Mouse (Mus musculus) limb, embryonic 12.5 days (tissue): Measurements from ENCODE around the gene Gcc2. TPM values are rescaled to one million over a fixed set of nuclear protein-coding genes. Genes with fewer than 3 reads are reported as not detected.
A peak's percentile ranks its signal among the peaks of the same experiment; 100 is the strongest.
"Not testable (repeated sequence)": the region's sequence is repeated elsewhere in the genome, so short reads cannot be mapped to it uniquely, and the experiment has no call there.

Source experiments
- ATAC-seq: fragments of 200-750 bp; cut with Nextera tagmentation; 2 replicates; pipeline ENCODE4 v1.8.0; 2017; ENCODE audit warnings: low read depth, moderate TSS enrichment; ENCODE audit not compliant: insufficient number of reproducible peaks, insufficient read depth, low FRiP score, low TSS enrichment
- H3K27ac ChIP-seq: fragments of 300-500 bp; sonication (generic); 2 replicates; pipeline ENCODE4 v1.5.1; 2016; ENCODE audit warnings: mild to moderate bottlenecking, moderate library complexity
- H3K27me3 ChIP-seq: fragments of 300-500 bp; sonication (generic); 2 replicates; pipeline ENCODE4 v1.6.1; 2016; ENCODE audit warnings: mild to moderate bottlenecking, moderate library complexity
- H3K36me3 ChIP-seq: fragments of 300-500 bp; sonication (generic); 2 replicates; pipeline ENCODE4 v1.6.1; 2016; ENCODE audit warnings: mild to moderate bottlenecking, moderate library complexity
- H3K4me1 ChIP-seq: fragments of 300-500 bp; sonication (generic); replicated peaks from 2 replicates; pipeline ENCODE4 v1.6.1; 2016
- H3K4me2 ChIP-seq: fragments of 300-500 bp; sonication (generic); 2 replicates; pipeline ENCODE4 v1.6.1; 2016; ENCODE audit warnings: mild to moderate bottlenecking, moderate library complexity
- H3K4me3 ChIP-seq: fragments of 300-500 bp; sonication (generic); replicated peaks from 2 replicates; pipeline ENCODE4 v1.5.1; 2016; ENCODE audit warnings: mild to moderate bottlenecking
- H3K9ac ChIP-seq: fragments of 300-500 bp; sonication (generic); replicated peaks from 2 replicates; pipeline ENCODE4 v1.6.1; 2016; ENCODE audit warnings: mild to moderate bottlenecking, moderate library complexity
- H3K9me3 ChIP-seq: fragments of 300-500 bp; sonication (generic); 2 replicates; pipeline ENCODE4 v1.6.1; 2016; ENCODE audit warnings: mild to moderate bottlenecking, moderate library complexity
- WGBS: fragments of 180-500 bp; shearing (Covaris S2); methylation state at CpG from one replicate; pipeline ENCODE4 v1.1.7; 2016; 5-methylcytosine and 5-hydroxymethylcytosine counted together
- polyA plus RNA-seq: library from polyadenylated mRNA; unstranded; fragments of >200 nt; fragmentation: Nextera tagmentation; extraction: Ambion mirVana; gene quantifications from 2 replicates; pipeline ENCODE4 v1.2.1, GENCODE M21; 2016

The Gcc2 gene
- polyA plus RNA-seq, 1 experiment from 2014 or later = 71.3 TPM

DNA sequence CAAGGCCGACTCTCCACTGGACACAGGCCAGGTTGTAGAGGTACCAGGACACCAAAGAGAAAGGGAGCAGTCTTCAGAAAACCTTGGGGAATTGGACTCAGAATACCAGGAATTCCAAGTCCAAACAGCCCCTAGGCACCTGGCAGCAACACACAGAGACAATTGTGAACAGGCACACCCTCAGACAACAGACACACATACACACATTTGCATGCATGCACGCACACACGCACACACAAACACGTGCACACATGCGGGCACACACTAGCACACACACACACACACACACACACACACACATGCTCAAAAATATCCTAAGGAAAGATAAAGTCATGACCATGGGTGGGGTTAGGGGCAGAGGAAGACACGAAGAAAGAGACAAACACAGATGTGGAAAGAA lies 34.6 kb upstream of the Gcc2 start:
- Histone ChIP-seq H3K9me3 (peaks cover 7% of the 10 kb centered on the region; the same call in 1 of the 2 replicates), H3K4me1 (no peaks in the 10 kb centered on the region), H3K4me2 (no peak overlapping the region), H3K27me3 (no peaks in the 10 kb centered on the region), H3K9ac (no peak overlapping the region), H3K4me3 (no peak overlapping the region), H3K27ac (no peak overlapping the region), H3K36me3 (no peaks in the 10 kb centered on the region)
- 85% methylated on average over 6 of the region's 6 CpGs for WGBS
- ATAC-seq = no peak

DNA sequence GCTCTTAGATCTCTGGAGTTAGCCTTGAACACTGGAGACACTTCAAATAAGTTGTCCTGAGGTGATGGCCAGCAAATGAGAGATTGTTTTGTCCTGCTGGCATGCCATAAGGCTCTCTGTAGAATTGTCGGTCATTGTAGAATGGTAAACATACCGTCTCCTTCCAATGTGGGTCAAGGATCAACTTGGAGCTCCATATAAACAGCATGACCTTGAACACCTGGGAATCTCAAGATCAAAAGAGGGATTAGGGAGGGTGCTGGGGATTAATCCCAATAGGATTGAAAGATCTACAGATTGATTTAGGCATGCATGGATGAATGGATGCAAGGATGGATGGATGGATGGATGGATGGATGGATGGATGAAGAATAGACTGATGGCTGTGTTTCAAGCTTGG lies 33.7 kb upstream of the Gcc2 start:
- not testable (repeated sequence) for H3K4me2 ChIP-seq, ATAC-seq, H3K27me3 ChIP-seq, H3K9me3 ChIP-seq, H3K4me1 ChIP-seq, H3K4me3 ChIP-seq, H3K27ac ChIP-seq, H3K9ac ChIP-seq, H3K36me3 ChIP-seq
- 90% methylated on average over 2 of the region's 2 CpGs for WGBS

DNA sequence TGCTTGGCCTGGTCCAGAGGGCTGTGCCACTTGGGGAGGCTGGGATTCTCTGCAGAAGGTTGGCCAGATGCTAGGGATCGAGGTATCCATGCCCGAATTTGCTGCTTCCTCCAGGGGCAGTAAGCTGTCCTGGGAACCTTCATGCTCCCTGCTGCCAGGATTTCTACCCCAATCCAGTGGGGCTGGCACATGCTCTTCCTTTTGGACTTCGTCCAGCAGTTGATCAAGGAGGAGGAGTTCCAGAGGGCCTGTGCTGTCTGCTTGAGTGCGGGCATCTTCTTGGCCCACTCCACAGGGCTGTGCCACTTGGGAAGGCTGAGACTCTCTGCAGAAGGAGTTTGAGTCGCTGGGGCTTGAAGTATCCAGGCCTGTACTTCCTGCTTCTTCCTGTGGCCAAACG lies 32.1 kb upstream of the Gcc2 start:
- not testable (repeated sequence) for H3K4me2 ChIP-seq, H3K27me3 ChIP-seq, H3K9me3 ChIP-seq, H3K4me3 ChIP-seq, H3K27ac ChIP-seq, H3K4me1 ChIP-seq, ATAC-seq, H3K9ac ChIP-seq, H3K36me3 ChIP-seq
- WGBS = 79% methylated on average over 4 of the region's 6 CpGs

DNA sequence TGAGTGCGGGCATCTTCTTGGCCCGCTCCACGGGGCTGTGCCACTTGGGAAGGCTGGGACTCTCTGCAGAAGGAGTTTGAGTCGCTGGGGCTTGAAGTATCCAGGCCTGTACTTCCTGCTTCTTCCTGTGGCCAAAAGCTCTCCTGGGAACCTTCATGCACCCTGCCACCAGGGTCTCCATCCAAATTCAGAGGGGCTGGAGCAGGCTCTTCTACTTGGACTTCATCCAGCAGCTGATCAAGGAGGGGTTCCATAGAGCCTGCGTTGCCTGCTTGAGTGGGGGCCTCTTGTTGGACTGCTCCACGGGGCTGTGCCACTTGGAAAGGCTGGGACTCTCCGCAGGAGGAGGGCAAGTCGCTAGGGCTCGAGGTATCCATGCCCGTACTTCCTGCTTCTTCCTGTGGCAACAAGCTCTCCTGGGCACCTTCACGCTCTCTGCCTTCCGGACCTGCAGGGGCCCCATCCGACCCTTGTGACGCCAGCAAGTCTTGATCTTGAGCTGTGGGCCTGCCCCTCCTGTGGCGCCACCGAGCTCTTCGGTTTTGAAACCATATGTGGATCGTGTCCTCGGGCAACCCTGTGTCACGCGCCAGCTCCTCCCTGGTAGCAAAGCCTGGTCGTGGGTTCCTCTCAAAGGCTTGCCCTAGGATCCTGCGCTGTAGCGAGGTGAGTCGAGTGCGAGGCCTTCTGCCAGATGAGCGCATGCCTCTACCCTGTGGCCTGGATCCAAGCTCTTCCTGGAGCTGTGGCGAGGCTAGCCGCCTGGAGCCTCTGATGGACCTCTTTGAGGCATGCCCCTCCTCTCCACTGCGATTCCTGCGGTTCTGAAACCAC lies 31.1 kb upstream of the Gcc2 start:
- not testable (repeated sequence) for H3K4me1 ChIP-seq, H3K4me2 ChIP-seq, ATAC-seq, H3K9ac ChIP-seq, H3K9me3 ChIP-seq, H3K27me3 ChIP-seq, H3K36me3 ChIP-seq, H3K4me3 ChIP-seq, H3K27ac ChIP-seq
- 83% methylated on average over 31 of the region's 31 CpGs for WGBS

DNA sequence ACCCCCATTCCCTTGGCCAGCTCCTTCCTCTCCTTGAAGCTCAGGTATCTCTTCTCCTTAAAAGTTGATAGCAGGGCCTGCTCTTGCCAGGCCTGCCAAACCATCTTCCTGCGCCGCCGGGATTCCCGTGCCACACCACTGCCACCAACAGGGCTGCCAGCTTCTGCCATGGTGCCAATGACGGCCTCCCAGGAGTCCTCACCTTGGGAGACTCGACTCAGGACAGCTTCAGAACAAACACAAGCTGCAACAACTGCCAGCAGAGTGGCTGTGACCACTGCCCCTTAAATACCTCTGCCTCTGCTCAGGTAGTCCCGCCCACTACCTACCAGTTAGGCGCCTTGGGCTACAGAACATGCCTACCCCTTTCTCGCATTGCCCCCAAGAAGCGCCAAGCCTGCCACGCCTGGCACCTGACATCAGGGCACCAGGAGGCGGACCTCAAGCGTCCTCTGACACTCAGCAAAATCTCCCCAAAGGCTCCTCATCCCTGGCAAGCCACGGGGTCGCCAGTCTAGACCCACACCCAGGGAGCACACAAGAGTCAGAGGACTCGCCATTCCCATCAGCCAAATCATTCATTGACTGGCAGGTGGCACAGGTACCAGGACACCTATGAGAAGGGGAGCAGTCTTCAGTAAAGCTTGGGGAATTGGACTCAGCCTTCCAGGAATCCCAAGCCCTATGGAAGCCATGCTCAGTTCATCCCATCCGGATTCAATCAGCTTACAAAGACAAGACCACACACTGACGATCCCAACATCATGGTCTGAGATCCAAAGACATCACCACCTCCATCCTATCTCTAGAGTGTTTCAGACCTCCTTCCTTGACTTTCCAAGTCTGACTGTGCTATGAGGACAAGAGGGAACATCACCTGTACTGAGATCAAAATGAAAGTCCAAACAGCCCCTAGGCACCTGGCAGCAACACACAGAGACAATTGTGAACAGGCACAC lies 30.2 kb upstream of the Gcc2 start, which contains the start of gene AW822073:
TSS of gene AW822073 (minus strand) at position 104 of the 959 bp plus-strand sequence.
- not testable (repeated sequence) for H3K9me3 ChIP-seq, H3K9ac ChIP-seq, H3K4me2 ChIP-seq, H3K36me3 ChIP-seq, H3K4me3 ChIP-seq, H3K27ac ChIP-seq, H3K27me3 ChIP-seq, ATAC-seq, H3K4me1 ChIP-seq
- 85% methylated on average over 18 of the region's 18 CpGs for WGBS

DNA sequence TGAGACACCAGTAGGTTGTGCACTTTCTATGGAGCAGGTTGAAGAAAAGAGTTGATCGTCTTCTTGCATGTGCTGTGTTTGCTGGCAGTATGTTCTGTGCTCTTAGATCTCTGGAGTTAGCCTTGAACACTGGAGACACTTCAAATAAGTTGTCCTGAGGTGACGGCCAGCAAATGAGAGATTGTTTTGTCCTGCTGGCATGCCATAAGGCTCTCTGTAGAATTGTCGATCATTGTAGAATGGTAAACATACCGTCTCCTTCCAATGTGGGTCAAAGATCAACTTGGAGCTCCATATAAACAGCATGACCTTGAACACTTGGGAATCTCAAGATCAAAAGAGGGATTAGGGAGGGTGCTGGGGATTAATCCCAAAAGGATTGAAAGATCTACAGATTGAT lies 28.9 kb upstream of the Gcc2 start:
- H3K36me3 ChIP-seq, H3K4me1 ChIP-seq, H3K4me2 ChIP-seq, H3K9me3 ChIP-seq, ATAC-seq, H3K27ac ChIP-seq, H3K4me3 ChIP-seq, H3K9ac ChIP-seq, H3K27me3 ChIP-seq: not testable (repeated sequence)
- WGBS = 75% methylated on average over 4 of the region's 4 CpGs

DNA sequence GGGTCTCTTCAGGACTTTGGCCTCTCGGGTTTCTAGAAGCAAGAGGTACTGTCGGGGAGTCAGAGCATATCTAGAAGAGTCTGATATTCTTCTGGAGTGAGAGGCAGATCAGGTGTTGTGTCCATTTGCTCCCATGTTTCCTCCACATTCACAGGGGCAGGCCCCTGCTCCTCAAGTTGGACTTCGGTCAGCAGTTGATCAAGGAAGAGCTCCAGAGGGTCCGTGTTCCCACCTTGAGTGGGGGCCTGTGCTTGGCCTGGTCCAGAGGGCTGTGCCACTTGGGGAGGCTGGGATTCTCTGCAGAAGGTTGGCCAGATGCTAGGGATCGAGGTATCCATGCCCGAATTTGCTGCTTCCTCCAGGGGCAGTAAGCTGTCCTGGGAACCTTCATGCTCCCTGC lies 27.5 kb upstream of the Gcc2 start:
- peaks cover 16% of the 10 kb centered on the region for H3K9me3 ChIP-seq
- not testable (repeated sequence) for H3K4me1 ChIP-seq, ATAC-seq, H3K4me2 ChIP-seq, H3K27me3 ChIP-seq, H3K4me3 ChIP-seq, H3K9ac ChIP-seq, H3K36me3 ChIP-seq, H3K27ac ChIP-seq
- 82% methylated on average over 3 of the region's 6 CpGs for WGBS

DNA sequence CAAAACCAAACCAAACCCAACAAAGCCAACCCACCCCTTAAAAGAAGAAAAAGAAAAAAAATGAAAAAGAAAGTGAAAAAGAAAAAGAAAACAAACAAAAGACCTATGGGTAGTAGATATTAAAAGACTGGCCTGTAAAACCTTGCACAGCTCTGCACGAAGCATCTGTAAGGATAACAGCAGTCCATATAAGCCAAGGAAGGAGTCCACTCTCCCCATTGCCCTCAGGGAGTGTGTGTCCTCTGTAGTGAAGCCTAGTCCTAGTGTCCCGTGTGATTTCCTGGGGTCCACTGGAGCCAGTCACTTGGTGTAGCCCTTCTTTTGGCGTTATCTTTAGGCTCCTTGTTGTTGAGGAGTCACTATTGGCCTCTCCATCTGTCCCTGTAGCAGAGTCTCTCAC lies 25.3 kb upstream of the Gcc2 start:
- peaks cover 19% of the 10 kb centered on the region for H3K9me3 ChIP-seq
- not testable (repeated sequence) for H3K36me3 ChIP-seq, H3K27ac ChIP-seq, ATAC-seq, H3K4me1 ChIP-seq, H3K9ac ChIP-seq, H3K27me3 ChIP-seq, H3K4me3 ChIP-seq, H3K4me2 ChIP-seq
- 58% methylated on average over 3 of the region's 3 CpGs for WGBS

DNA sequence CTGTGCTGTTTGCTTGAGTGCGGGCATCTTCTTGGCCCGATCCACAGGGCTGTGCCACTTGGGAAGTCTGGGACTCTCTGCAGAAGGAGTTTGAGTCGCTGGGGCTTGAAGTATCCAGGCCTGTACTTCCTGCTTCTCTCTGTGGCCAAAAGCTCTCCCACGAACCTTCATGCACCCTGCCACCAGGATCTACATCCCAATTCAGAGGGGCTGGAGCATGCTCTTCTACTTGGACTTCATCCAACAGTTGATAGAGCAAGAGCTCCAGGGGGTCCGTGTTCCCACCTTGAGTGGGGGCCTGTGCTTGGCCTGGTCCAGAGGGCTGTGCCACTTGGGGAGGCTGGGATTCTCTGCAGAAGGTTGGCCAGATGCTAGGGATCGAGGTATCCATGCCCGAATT lies 24.2 kb upstream of the Gcc2 start:
- H3K27me3 ChIP-seq, H3K27ac ChIP-seq, H3K36me3 ChIP-seq, H3K4me3 ChIP-seq, H3K4me2 ChIP-seq, H3K4me1 ChIP-seq, H3K9ac ChIP-seq: not testable (repeated sequence)
- WGBS = 80% methylated on average over 5 of the region's 7 CpGs
- H3K9me3 ChIP-seq = peaks cover 26% of the 10 kb centered on the region
- ATAC-seq = peak; percentile 34

DNA sequence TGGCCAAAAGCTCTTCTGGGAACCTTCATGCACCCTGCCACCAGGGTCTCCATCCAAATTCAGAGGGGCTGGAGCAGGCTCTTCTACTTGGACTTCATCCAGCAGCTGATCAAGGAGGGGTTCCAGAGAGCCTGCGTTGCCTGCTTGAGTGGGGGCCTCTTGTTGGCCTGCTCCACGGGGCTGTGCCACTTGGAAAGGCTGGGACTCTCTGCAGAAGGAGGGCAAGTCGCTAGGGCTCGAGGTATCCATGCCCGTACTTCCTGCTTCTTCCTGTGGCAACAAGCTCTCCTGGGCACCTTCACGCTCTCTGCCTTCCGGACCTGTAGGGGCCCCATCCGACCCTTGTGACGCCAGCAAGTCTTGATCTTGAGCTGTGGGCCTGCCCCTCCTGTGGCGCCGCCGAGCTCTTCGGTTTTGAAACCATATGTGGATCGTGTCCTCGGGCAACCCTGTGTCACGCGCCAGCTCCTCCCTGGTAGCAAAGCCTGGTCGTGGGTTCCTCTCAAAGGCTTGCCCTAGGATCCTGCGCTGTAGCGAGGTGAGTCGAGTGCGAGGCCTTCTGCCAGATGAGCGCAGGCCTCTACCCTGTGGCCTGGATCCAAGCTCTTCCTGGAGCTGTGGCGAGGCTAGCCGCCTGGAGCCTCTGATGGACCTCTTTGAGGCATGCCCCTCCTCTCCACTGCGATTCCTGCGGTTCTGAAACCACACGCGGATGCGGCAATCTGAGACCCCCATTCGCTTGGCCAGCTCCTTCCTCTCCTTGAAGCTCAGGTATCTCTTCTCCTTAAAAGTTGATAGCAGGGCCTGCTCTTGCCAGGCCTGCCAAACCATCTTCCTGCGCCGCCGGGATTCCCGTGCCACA lies 23.3 kb upstream of the Gcc2 start:
- H3K9me3 ChIP-seq = peaks cover 34% of the 10 kb centered on the region
- WGBS = 87% methylated on average over 35 of the region's 35 CpGs
- not testable (repeated sequence) for H3K4me1 ChIP-seq, H3K4me2 ChIP-seq, H3K9ac ChIP-seq, H3K4me3 ChIP-seq, H3K27me3 ChIP-seq, H3K36me3 ChIP-seq, H3K27ac ChIP-seq
- ATAC-seq = peak; percentile 83

DNA sequence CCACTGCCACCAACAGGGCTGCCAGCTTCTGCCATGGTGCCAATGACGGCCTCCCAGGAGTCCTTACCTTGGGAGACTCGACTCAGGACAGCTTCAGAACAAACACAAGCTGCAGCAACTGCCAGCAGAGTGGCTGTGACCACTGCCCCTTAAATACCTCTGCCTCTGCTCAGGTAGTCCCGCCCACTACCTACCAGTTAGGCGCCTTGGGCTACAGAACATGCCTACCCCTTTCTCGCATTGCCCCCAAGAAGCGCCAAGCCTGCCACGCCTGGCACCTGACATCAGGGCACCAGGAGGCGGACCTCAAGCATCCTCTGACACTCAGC lies 22.7 kb upstream of the Gcc2 start, which contains the start of gene Duxf3:
TSS of gene Duxf3 (minus strand) at position 35 of the 329 bp plus-strand sequence.
- H3K4me2 ChIP-seq, H3K36me3 ChIP-seq, H3K4me3 ChIP-seq, H3K9ac ChIP-seq, H3K27ac ChIP-seq, H3K27me3 ChIP-seq, H3K4me1 ChIP-seq: not testable (repeated sequence)
- H3K9me3 ChIP-seq = peaks cover 34% of the 10 kb centered on the region
- peak; percentile 56 for ATAC-seq
- WGBS = 87% methylated on average over 8 of the region's 8 CpGs
